ENCODE assay signal across 22 mouse cellular contexts in genomic region chr11:93590652-93591051, GRCm38 (mm10).
"Had no signal": no experiment of that assay in that cellular context is flagged by ENCODE, and none has a peak within 500 bp of the region (broad histone marks: within the 10 kb centered on the region; RNA-seq: fewer than 3 reads in every experiment).

No protein-coding gene starts in this region.

- ATAC-seq: hindbrain, embryonic 16.5 days; hindbrain, postnatal 0 days; inflammation-experienced regulatory T-cells, adult 6 months; intestine, embryonic 15.5 days; intestine, embryonic 16.5 days; intestine, postnatal 0 days had no signal

- DNase-seq: heart, postnatal 10 days; heart, postnatal 14 days; heart, postnatal 36 days; heart, postnatal 4 days; kidney, adult 11 months; kidney, adult 18-20 months; kidney, adult 2 months; kidney, adult 8-10 months; kidney, adult 9 months; kidney, postnatal 10 days; kidney, postnatal 14 days; kidney, postnatal 25 days; kidney, postnatal 36 days; kidney, postnatal 4 days; layer of hippocampus, adult 9-11 months; layer of hippocampus, postnatal 36 days had no signal
